Mouse (Mus musculus): Measurements from ENCODE around the gene Gnl2. TPM values are rescaled to one million over a fixed set of nuclear protein-coding genes. Genes with fewer than 3 reads are reported as not detected.

Gnl2 gene
- polyA plus RNA-seq, 1 experiment: 16.3 TPM

GRCm38 (mm10) chr4:124984871-124985670, 31.3 kb upstream of the Gnl2 start:
- no peaks in the 10 kb centered on the region for H3K36me3 ChIP-seq (replicated peaks; ENCODE audit: low read length)
- no peak overlapping the region for H3K4me3 ChIP-seq (replicated peaks)
- TF ChIP-seq FLI1 (IDR thresholded peaks at IDR 0.05; ENCODE audit: low read length) (no peak), GATA1 (IDR thresholded peaks at IDR 0.05; ENCODE audit: borderline replicate concordance, low read length) (no peak)
- H3K27me3 ChIP-seq (replicated peaks): peaks cover 97% of the 10 kb centered on the region
- H3K4me1 ChIP-seq: peaks cover 44% of the 10 kb centered on the region
- no peaks in the 10 kb centered on the region for H3K9me3 ChIP-seq

GRCm38 (mm10) chr4:124985671-124986602, 30.4 kb upstream of the Gnl2 start, which contains the start of gene Rspo1:
Gene Rspo1 (plus strand): TSS chr4:124986430.
- Histone ChIP-seq H3K27me3 (replicated peaks) (peaks cover 99% of the 10 kb centered on the region), H3K9me3 (no peaks in the 10 kb centered on the region), H3K4me1 (peaks cover 49% of the 10 kb centered on the region), H3K36me3 (replicated peaks; ENCODE audit: low read length) (no peaks in the 10 kb centered on the region), H3K4me3 (replicated peaks) (peak within 1 kb of the TSS; percentile 70)
- no peak for TF ChIP-seq FLI1 (IDR thresholded peaks at IDR 0.05; ENCODE audit: low read length)
- no peak for TF ChIP-seq GATA1 (IDR thresholded peaks at IDR 0.05; ENCODE audit: borderline replicate concordance, low read length)

GRCm38 (mm10) chr4:124986739-124987710, 29.4 kb upstream of the Gnl2 start:
- no peaks in the 10 kb centered on the region for H3K36me3 ChIP-seq (replicated peaks; ENCODE audit: low read length)
- H3K4me1 ChIP-seq: peaks cover 56% of the 10 kb centered on the region
- peak overlapping the region; percentile 70 for H3K4me3 ChIP-seq (replicated peaks)
- TF ChIP-seq GATA1 (IDR thresholded peaks at IDR 0.05; ENCODE audit: borderline replicate concordance, low read length) (no peak), FLI1 (IDR thresholded peaks at IDR 0.05; ENCODE audit: low read length) (no peak)
- no peaks in the 10 kb centered on the region for H3K9me3 ChIP-seq
- peaks cover 97% of the 10 kb centered on the region for H3K27me3 ChIP-seq (replicated peaks)

GRCm38 (mm10) chr4:124987711-124988097, 28.7 kb upstream of the Gnl2 start:
- H3K9me3 ChIP-seq: no peaks in the 10 kb centered on the region
- peaks cover 93% of the 10 kb centered on the region for H3K27me3 ChIP-seq (replicated peaks)
- no peaks in the 10 kb centered on the region for H3K36me3 ChIP-seq (replicated peaks; ENCODE audit: low read length)
- H3K4me3 ChIP-seq (replicated peaks): no peak overlapping the region
- TF ChIP-seq FLI1 (IDR thresholded peaks at IDR 0.05; ENCODE audit: low read length) (no peak), GATA1 (IDR thresholded peaks at IDR 0.05; ENCODE audit: borderline replicate concordance, low read length) (no peak)
- peaks cover 57% of the 10 kb centered on the region for H3K4me1 ChIP-seq

GRCm38 (mm10) chr4:124988382-124988781, 28.0 kb upstream of the Gnl2 start:
- H3K9me3 ChIP-seq: no peaks in the 10 kb centered on the region
- H3K27me3 ChIP-seq (replicated peaks): peaks cover 93% of the 10 kb centered on the region
- TF ChIP-seq FLI1 (IDR thresholded peaks at IDR 0.05; ENCODE audit: low read length): no peak
- TF ChIP-seq GATA1 (IDR thresholded peaks at IDR 0.05; ENCODE audit: borderline replicate concordance, low read length): no peak
- H3K36me3 ChIP-seq (replicated peaks; ENCODE audit: low read length): no peaks in the 10 kb centered on the region
- peaks cover 64% of the 10 kb centered on the region for H3K4me1 ChIP-seq
- H3K4me3 ChIP-seq (replicated peaks): peak overlapping the region; percentile 23

GRCm38 (mm10) chr4:124989787-124990253, 26.6 kb upstream of the Gnl2 start:
- Histone ChIP-seq H3K4me3 (replicated peaks) (peak overlapping the region; percentile 50), H3K27me3 (replicated peaks) (peaks cover 90% of the 10 kb centered on the region), H3K9me3 (no peaks in the 10 kb centered on the region), H3K4me1 (peaks cover 64% of the 10 kb centered on the region), H3K36me3 (replicated peaks; ENCODE audit: low read length) (no peaks in the 10 kb centered on the region)
- no peak for TF ChIP-seq GATA1 (IDR thresholded peaks at IDR 0.05; ENCODE audit: borderline replicate concordance, low read length)
- TF ChIP-seq FLI1 (IDR thresholded peaks at IDR 0.05; ENCODE audit: low read length): no peak

GRCm38 (mm10) chr4:124990325-124990724, 26.1 kb upstream of the Gnl2 start:
- TF ChIP-seq FLI1 (IDR thresholded peaks at IDR 0.05; ENCODE audit: low read length) (no peak), GATA1 (IDR thresholded peaks at IDR 0.05; ENCODE audit: borderline replicate concordance, low read length) (no peak)
- Histone ChIP-seq H3K27me3 (replicated peaks) (peaks cover 90% of the 10 kb centered on the region), H3K9me3 (no peaks in the 10 kb centered on the region), H3K4me1 (peaks cover 62% of the 10 kb centered on the region), H3K4me3 (replicated peaks) (peak overlapping the region; percentile 50), H3K36me3 (replicated peaks; ENCODE audit: low read length) (no peaks in the 10 kb centered on the region)

- no peaks in the 10 kb centered on the region for H3K36me3 ChIP-seq (replicated peaks; ENCODE audit: low read length)
- peaks cover 23% of the 10 kb centered on the region for H3K4me1 ChIP-seq
- H3K27me3 ChIP-seq (replicated peaks): peaks cover 89% of the 10 kb centered on the region
- TF ChIP-seq GATA1 (IDR thresholded peaks at IDR 0.05; ENCODE audit: borderline replicate concordance, low read length): no peak
- no peak for TF ChIP-seq FLI1 (IDR thresholded peaks at IDR 0.05; ENCODE audit: low read length)
- H3K4me3 ChIP-seq (replicated peaks): no peak overlapping the region
- H3K9me3 ChIP-seq: 0 out of 2 replicates have a peak, but pooled peaks cover 8% of the 10 kb centered on the region
These were observed 18.8 kb upstream of the Gnl2 start for GRCm38 (mm10) chr4:124997479-124998147.
